31 mouse cellular contexts compared by ENCODE assay signal in genomic region chr1:165730129-165730528, GRCm38 (mm10). TPM values are rescaled to one million over a fixed set of nuclear protein-coding genes. Genes with fewer than 3 reads are reported as not detected.
DNase-seq lines count a peak whose midpoint lies in the region; ATAC-seq lines count a peak whose summit lies in the region.
"Had no signal": no experiment of that assay in that cellular context is flagged by ENCODE, and none has a peak within 500 bp of the region (broad histone marks: within the 10 kb centered on the region; RNA-seq: fewer than 3 reads in every experiment).

No protein-coding gene starts in this region.

- DNase-seq in heart, postnatal 4 days, result no peak
- DNase-seq in thymus, adult 18-20 months, result peak; percentile 36 to 68
- DNase-seq in thymus, postnatal 36 days, result peak; percentile 54 to 73
- DNase-seq in adrenal gland, postnatal 25 days, result no peak
- no peak for DNase-seq in yolk sac, embryonic 10.5 days (ENCODE audit: low spot score)
- DNase-seq: adrenal gland, adult 8-10 months; cerebellum, adult 18-20 months; cerebellum, postnatal 14 days; gastrocnemius, adult 2 months; kidney, postnatal 14 days; left cerebral cortex, postnatal 4 days; lung, postnatal 36 days; midbrain, embryonic 14.5 days had no signal

- H3K9ac ChIP-seq in heart, embryonic 12.5 days, result no peak overlapping the region
- no peak overlapping the region for H3K9ac ChIP-seq in intestine, embryonic 15.5 days
- H3K9ac ChIP-seq: embryonic facial prominence, embryonic 12.5 days; forebrain, embryonic 12.5 days; hindbrain, embryonic 15.5 days; limb, embryonic 15.5 days; liver, embryonic 14.5 days; lung, embryonic 15.5 days; stomach, embryonic 15.5 days had no signal

- H3K4me2 ChIP-seq in heart, embryonic 12.5 days, result no peak overlapping the region
- H3K4me2 ChIP-seq in intestine, embryonic 15.5 days (replicated peaks), result no peak overlapping the region
- H3K4me2 ChIP-seq: embryonic facial prominence, embryonic 12.5 days; forebrain, embryonic 12.5 days; hindbrain, embryonic 15.5 days; limb, embryonic 15.5 days; lung, embryonic 15.5 days; stomach, embryonic 15.5 days had no signal

- H3K36me3 ChIP-seq in heart, embryonic 12.5 days, result no peaks in the 10 kb centered on the region
- no peaks in the 10 kb centered on the region for H3K36me3 ChIP-seq in intestine, embryonic 15.5 days
- H3K36me3 ChIP-seq: embryonic facial prominence, embryonic 12.5 days; forebrain, embryonic 12.5 days; G1E; hindbrain, embryonic 15.5 days; limb, embryonic 15.5 days; lung, embryonic 15.5 days; stomach, embryonic 15.5 days had no signal

- H3K27ac ChIP-seq in heart, embryonic 12.5 days (ENCODE audit: poor library complexity, severe bottlenecking), result no peak overlapping the region
- H3K27ac ChIP-seq in intestine, embryonic 15.5 days, result no peak overlapping the region
- H3K27ac ChIP-seq: embryonic facial prominence, embryonic 12.5 days; forebrain, embryonic 12.5 days; gastrocnemius, adult 2 months; hindbrain, embryonic 15.5 days; limb, embryonic 15.5 days; liver, embryonic 14.5 days; lung, embryonic 15.5 days; stomach, embryonic 15.5 days had no signal

- 0 out of 2 replicates have a peak, but pooled peaks have one; percentile 23 for ATAC-seq in heart, embryonic 12.5 days (ENCODE audit: insufficient number of reproducible peaks, low FRiP score)
- peak; percentile 17; the same call in 1 of the 2 replicates for ATAC-seq in common myeloid progenitor, adult 5-6 weeks (replicated peaks; ENCODE audit: low read depth, poor library complexity, severe bottlenecking)
- no peak for ATAC-seq in intestine, embryonic 15.5 days
- ATAC-seq: intestine, embryonic 16.5 days; Patski had no signal

- H3K27me3 ChIP-seq in heart, embryonic 12.5 days (replicated peaks), result no peaks in the 10 kb centered on the region
- no peaks in the 10 kb centered on the region for H3K27me3 ChIP-seq in intestine, embryonic 15.5 days (replicated peaks)
- H3K27me3 ChIP-seq: CH12.LX; embryonic facial prominence, embryonic 12.5 days; forebrain, embryonic 12.5 days; hindbrain, embryonic 15.5 days; limb, embryonic 15.5 days; lung, embryonic 15.5 days; stomach, embryonic 15.5 days had no signal

- no peak overlapping the region for H3K4me3 ChIP-seq in heart, embryonic 12.5 days
- no peak overlapping the region for H3K4me3 ChIP-seq in intestine, embryonic 15.5 days (replicated peaks)
- H3K4me3 ChIP-seq: embryonic facial prominence, embryonic 12.5 days; forebrain, embryonic 12.5 days; gastrocnemius, adult 2 months; hindbrain, embryonic 15.5 days; limb, embryonic 15.5 days; lung, embryonic 15.5 days; megakaryocyte, embryonic 14.5 days; stomach, embryonic 15.5 days had no signal

- WGBS in heart, embryonic 12.5 days, result 38% methylated on average over 1 of the region's 1 CpGs
- 38% methylated on average over 1 of the region's 1 CpGs for WGBS in intestine, embryonic 15.5 days

- H3K9me3 ChIP-seq in heart, embryonic 12.5 days (replicated peaks), result no peaks in the 10 kb centered on the region
- no peaks in the 10 kb centered on the region for H3K9me3 ChIP-seq in intestine, embryonic 15.5 days
- H3K9me3 ChIP-seq: embryonic facial prominence, embryonic 12.5 days; forebrain, embryonic 12.5 days; G1E; hindbrain, embryonic 15.5 days; limb, embryonic 15.5 days; lung, embryonic 15.5 days; megakaryocyte, embryonic 14.5 days; stomach, embryonic 15.5 days had no signal

- H3K4me1 ChIP-seq in heart, embryonic 12.5 days (replicated peaks), result peaks cover 23% of the 10 kb centered on the region
- peaks cover 2% of the 10 kb centered on the region; the same call in 1 of the 2 replicates for H3K4me1 ChIP-seq in intestine, embryonic 15.5 days (replicated peaks)
- H3K4me1 ChIP-seq: embryonic facial prominence, embryonic 12.5 days; forebrain, embryonic 12.5 days; hindbrain, embryonic 15.5 days; limb, embryonic 15.5 days; lung, embryonic 15.5 days; stomach, embryonic 15.5 days had no signal

RNA-seq across cellular contexts. Expression of gene Rcsd1, which starts 20.6 kb away (rescaled TPM):
- 113 and 122 TPM in 2 replicates for polyA plus RNA-seq in heart, embryonic 12.5 days (2016; fragmentation: Nextera tagmentation; extraction: Ambion mirVana)
- 100 to 1,000 TPM; 107 to 115 TPM for total RNA-seq in heart, postnatal 4 days (2021)
- 83.0 and 83.6 TPM in 2 replicates for total RNA-seq in common myeloid progenitor, adult 5-6 weeks (2017)
- total RNA-seq in adrenal gland, postnatal 25 days (2021), result 16.1 and 19.1 TPM in 2 replicates
- 32.7 and 33.8 TPM in 2 replicates for polyA plus RNA-seq in intestine, embryonic 15.5 days (2015; fragmentation: Nextera tagmentation; extraction: Ambion mirVana)

RNA-seq across cellular contexts. Expression of gene Creg1, which starts 33.4 kb away (rescaled TPM):
- 94.9 and 109 TPM in 2 replicates for polyA plus RNA-seq in heart, embryonic 12.5 days (2016; fragmentation: Nextera tagmentation; extraction: Ambion mirVana)
- total RNA-seq in heart, postnatal 4 days (2021), result 10 to 100 TPM; 24.3 to 28.7 TPM
- 142 and 144 TPM in 2 replicates for total RNA-seq in common myeloid progenitor, adult 5-6 weeks (2017)
- 49.1 and 54.8 TPM in 2 replicates for total RNA-seq in adrenal gland, postnatal 25 days (2021)
- 101 and 124 TPM in 2 replicates for polyA plus RNA-seq in intestine, embryonic 15.5 days (2015; fragmentation: Nextera tagmentation; extraction: Ambion mirVana)

RNA-seq across cellular contexts. Expression of gene Cd247, which starts 58.4 kb away (rescaled TPM):
- polyA plus RNA-seq in heart, embryonic 12.5 days (2016; fragmentation: Nextera tagmentation; extraction: Ambion mirVana), result 0.38 and 0.49 TPM in 2 replicates
- under 1 TPM; 0.29 to 0.69 TPM for total RNA-seq in heart, postnatal 4 days (2021)
- 1.2 and 1.9 TPM in 2 replicates for total RNA-seq in common myeloid progenitor, adult 5-6 weeks (2017)
- 0.30 TPM in 1 of 2 replicates, not detected in the other for total RNA-seq in adrenal gland, postnatal 25 days (2021)
- polyA plus RNA-seq in intestine, embryonic 15.5 days (2015; fragmentation: Nextera tagmentation; extraction: Ambion mirVana), result 0.33 and 0.39 TPM in 2 replicates
- total RNA-seq: layer of hippocampus, adult 18-20 months; layer of hippocampus, postnatal 14 days; left cerebral cortex, adult 8-10 months had no signal

Comparison
In these comparisons a context has a peak if more than half of its experiments do, and no peak if none do; other contexts are left out.
1. DNase-seq: peak in thymus, adult 18-20 months (2 of 2) and thymus, postnatal 36 days (2 of 2); none in heart, postnatal 4 days (single experiment), adrenal gland, postnatal 25 days (single experiment) and yolk sac, embryonic 10.5 days (single experiment).